ENCODE assay signal across 14 mouse cellular contexts in the genomic region with DNA sequence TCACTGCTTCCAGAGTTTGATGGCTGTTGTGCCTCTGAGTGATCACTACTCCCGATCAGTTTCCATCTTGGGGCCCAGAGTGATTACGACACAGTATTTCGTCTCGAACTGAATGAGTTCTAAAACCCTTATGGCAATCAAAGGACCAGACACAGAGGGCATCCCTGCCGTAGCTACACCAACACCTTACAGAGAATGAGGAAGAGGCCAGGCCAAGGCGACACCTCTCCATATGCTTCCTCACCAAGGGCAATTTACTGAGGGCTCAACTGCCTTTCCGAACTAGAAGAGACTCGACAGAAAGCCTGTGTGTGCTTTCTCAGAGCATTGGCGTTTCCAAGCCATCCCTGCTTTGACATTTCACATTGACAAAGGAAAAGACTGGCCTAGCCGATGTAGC.
DNase-seq lines count a peak whose midpoint lies in the region; ATAC-seq and TF ChIP-seq lines count a peak whose summit lies in the region.
"Had no signal": no experiment of that assay in that cellular context is flagged by ENCODE, and none has a peak within 500 bp of the region (broad histone marks: within the 10 kb centered on the region; RNA-seq: fewer than 3 reads in every experiment).

No protein-coding gene starts in this region.

- no peak for TF ChIP-seq CTCF in heart, adult 2 months (IDR thresholded peaks at IDR 0.05)
- TF ChIP-seq CTCF in left cerebral cortex, adult 2 months (IDR thresholded peaks at IDR 0.05) = no peak
- TF ChIP-seq CTCF in embryonic fibroblast, embryonic 13.5 days (IDR thresholded peaks at IDR 0.05; ENCODE audit: borderline replicate concordance, insufficient read depth, low read length) = no peak

- no peaks in the 10 kb centered on the region for H3K36me3 ChIP-seq in heart, embryonic 14.5 days (ENCODE audit: control insufficient read depth, insufficient read depth, low read length)
- H3K36me3 ChIP-seq in heart, adult 2 months (ENCODE audit: control insufficient read depth, insufficient read depth, low read length) = no peaks in the 10 kb centered on the region
- H3K36me3 ChIP-seq in limb, embryonic 15.5 days = no peaks in the 10 kb centered on the region
- H3K36me3 ChIP-seq: embryonic facial prominence, embryonic 12.5 days; forebrain, embryonic 15.5 days; liver, embryonic 15.5 days had no signal

- H3K4me1 ChIP-seq in heart, embryonic 14.5 days (ENCODE audit: control insufficient read depth in 2 of 2, insufficient read depth in 2 of 2, low read length in 2 of 2) = peaks cover 0 to 4% of the 10 kb centered on the region in 2 experiments; a peak in 1 of 4 replicates
- no peaks in the 10 kb centered on the region for H3K4me1 ChIP-seq in heart, adult 2 months (ENCODE audit: control insufficient read depth, insufficient read depth, low read length)
- no peaks in the 10 kb centered on the region for H3K4me1 ChIP-seq in embryonic fibroblast, embryonic 13.5 days (ENCODE audit: control insufficient read depth, insufficient read depth, low read length)
- H3K4me1 ChIP-seq in limb, embryonic 15.5 days = peaks cover 6% of the 10 kb centered on the region; the same call in 1 of the 2 replicates
- H3K4me1 ChIP-seq: embryonic facial prominence, embryonic 12.5 days; liver, embryonic 15.5 days had no signal

- intact Hi-C loops in heart, adult 2 months (cut with DNase I) = no loop called here
- intact Hi-C loops in left cerebral cortex, adult 2 months (cut with DNase I) = loop anchor here (5.0 kb wide), 3 partner anchors 39 to 129 kb away; no protein-coding TSS in a partner anchor

- no peak for DNase-seq in heart, adult 2 months
- no peak for DNase-seq in left cerebral cortex, adult 2 months (ENCODE audit: extremely low spot score in 1 of 2, low spot score in 2 of 2)
- no peak for DNase-seq in left cerebral cortex, adult 11 months (ENCODE audit: low spot score)
- no peak for DNase-seq in gastrocnemius, adult 8-10 months (ENCODE audit: low spot score in 2 of 2)
- DNase-seq in cerebellum, postnatal 10 days = no peak
- DNase-seq: adrenal gland, postnatal 14 days; cerebellum, adult 11-12 months had no signal

- H3K27me3 ChIP-seq in heart, embryonic 14.5 days (ENCODE audit: control insufficient read depth, insufficient read depth, low read length) = no peaks in the 10 kb centered on the region
- H3K27me3 ChIP-seq in heart, adult 2 months (ENCODE audit: control insufficient read depth, insufficient read depth, low read length) = no peaks in the 10 kb centered on the region
- no peaks in the 10 kb centered on the region for H3K27me3 ChIP-seq in limb, embryonic 15.5 days
- H3K27me3 ChIP-seq: CH12.LX; embryonic facial prominence, embryonic 12.5 days; forebrain, embryonic 15.5 days; liver, embryonic 15.5 days had no signal

- no peak for TF ChIP-seq EP300 in heart, adult 2 months (IDR thresholded peaks at IDR 0.05; ENCODE audit: insufficient read depth, low read depth, low read length)

- H3K9me3 ChIP-seq in heart, embryonic 14.5 days (ENCODE audit: control insufficient read depth, low read length) = no peaks in the 10 kb centered on the region
- H3K9me3 ChIP-seq in limb, embryonic 15.5 days = no peaks in the 10 kb centered on the region
- H3K9me3 ChIP-seq: embryonic facial prominence, embryonic 12.5 days; forebrain, embryonic 15.5 days; liver, embryonic 15.5 days had no signal

- no peaks in the 10 kb centered on the region for H3K79me2 ChIP-seq in heart, adult 2 months (replicated peaks; ENCODE audit: control insufficient read depth, insufficient read depth, low read length)

- peak overlapping the region; percentile 29 to 37; a peak in 3 of 4 replicates for H3K4me3 ChIP-seq in heart, embryonic 14.5 days (ENCODE audit: control insufficient read depth in 1 of 2, insufficient read depth in 1 of 2, low read depth in 1 of 2, low read length in 2 of 2)
- no peak overlapping the region for H3K4me3 ChIP-seq in heart, adult 2 months
- no peak overlapping the region for H3K4me3 ChIP-seq in left cerebral cortex, adult 2 months
- no peak overlapping the region for H3K4me3 ChIP-seq in embryonic fibroblast, embryonic 13.5 days (ENCODE audit: insufficient read depth, low read length)
- H3K4me3 ChIP-seq in limb, embryonic 15.5 days = no peak overlapping the region
- H3K4me3 ChIP-seq: embryonic facial prominence, embryonic 12.5 days; forebrain, embryonic 15.5 days; liver, embryonic 15.5 days had no signal

- 48% methylated on average over 10 of the region's 10 CpGs for WGBS in heart, embryonic 14.5 days
- WGBS in heart, adult 2 months = 62% methylated on average over 10 of the region's 10 CpGs
- 36% methylated on average over 10 of the region's 10 CpGs for WGBS in limb, embryonic 15.5 days

- H3K27ac ChIP-seq in heart, embryonic 14.5 days (replicated peaks in 1 of 2; ENCODE audit: control insufficient read depth in 1 of 2, insufficient read depth in 1 of 2, low read depth in 2 of 2, low read length in 2 of 2) = peak overlapping the region; percentile 58 to 59; a peak in 2 of 4 replicates
- H3K27ac ChIP-seq in heart, adult 2 months = no peak overlapping the region
- peak overlapping the region; percentile 85 for H3K27ac ChIP-seq in left cerebral cortex, adult 2 months
- 0 out of 2 replicates have a peak overlapping the region, but pooled peaks have one; percentile 44 for H3K27ac ChIP-seq in embryonic fibroblast, embryonic 13.5 days (ENCODE audit: insufficient read depth, low read length)
- no peak overlapping the region for H3K27ac ChIP-seq in limb, embryonic 15.5 days
- H3K27ac ChIP-seq: embryonic facial prominence, embryonic 12.5 days; forebrain, embryonic 15.5 days; liver, embryonic 15.5 days had no signal

- H3K4me2 ChIP-seq in heart, embryonic 14.5 days (ENCODE audit: low read length) = peak overlapping the region; percentile 58
- peak overlapping the region; percentile 32; the same call in 1 of the 2 replicates for H3K4me2 ChIP-seq in limb, embryonic 15.5 days
- H3K4me2 ChIP-seq: forebrain, embryonic 15.5 days; liver, embryonic 15.5 days had no signal

- no peak for TF ChIP-seq POLR2A in heart, adult 2 months (IDR thresholded peaks at IDR 0.05; ENCODE audit: insufficient read depth, low read depth, low read length)
- TF ChIP-seq POLR2A in embryonic fibroblast, embryonic 13.5 days (IDR thresholded peaks at IDR 0.05; ENCODE audit: low read depth, low read length) = no peak

- H3K9ac ChIP-seq in heart, embryonic 14.5 days (ENCODE audit: low read length) = peak overlapping the region; percentile 64
- no peak overlapping the region for H3K9ac ChIP-seq in heart, adult 2 months (ENCODE audit: low read depth, low read length)
- H3K9ac ChIP-seq in limb, embryonic 15.5 days = no peak overlapping the region
- H3K9ac ChIP-seq: embryonic facial prominence, embryonic 12.5 days; forebrain, embryonic 15.5 days; liver, embryonic 15.5 days had no signal

- ATAC-seq in heart, embryonic 14.5 days (ENCODE audit: insufficient number of reproducible peaks, insufficient read depth, low FRiP score, low read depth) = no peak
- no peak for ATAC-seq in limb, embryonic 15.5 days (ENCODE audit: insufficient number of reproducible peaks, low FRiP score, low TSS enrichment, low read depth)
- ATAC-seq: forebrain, embryonic 15.5 days had no signal

Comparison
In these comparisons a context has a peak if more than half of its experiments do, and no peak if none do; other contexts are left out.
1. H3K27ac ChIP-seq: peak in heart, embryonic 14.5 days (2 of 2), left cerebral cortex, adult 2 months (single experiment) and embryonic fibroblast, embryonic 13.5 days (single experiment); none in heart, adult 2 months (single experiment) and limb, embryonic 15.5 days (single experiment).
2. H3K4me3 ChIP-seq: peak in heart, embryonic 14.5 days (2 of 2); none in heart, adult 2 months (single experiment), left cerebral cortex, adult 2 months (single experiment), embryonic fibroblast, embryonic 13.5 days (single experiment) and limb, embryonic 15.5 days (single experiment).